Mouse (Mus musculus): Measurements from ENCODE around the gene Pid1.

Pid1 gene

DNA sequence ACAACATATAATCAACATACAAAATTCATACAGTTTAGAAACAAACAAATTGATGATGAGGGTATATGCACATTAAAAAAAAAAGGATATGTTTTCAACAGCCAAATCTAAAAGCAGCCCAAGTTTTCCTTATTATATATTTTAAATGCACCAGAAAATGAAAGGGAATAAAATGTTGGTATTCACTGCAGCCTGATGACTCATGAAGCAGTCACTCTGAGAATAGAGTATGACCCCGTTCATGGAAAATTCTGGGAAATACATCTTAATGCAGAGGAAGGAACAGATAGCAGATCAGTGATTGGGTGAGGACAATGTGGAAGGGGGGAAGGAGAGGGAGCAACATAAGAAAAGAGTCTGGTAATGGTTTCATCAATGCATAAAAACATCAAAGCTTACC is 186.3 kb downstream of the Pid1 start:
- DNase-seq (ENCODE audit: low spot score): no peak

GRCm38 (mm10) chr1:84177033-84177432 is 186.9 kb downstream of the Pid1 start:
- no peak for DNase-seq (ENCODE audit: low spot score)

- no peak for DNase-seq (ENCODE audit: low spot score)
These were observed 191.0 kb downstream of the Pid1 start for GRCm38 (mm10) chr1:84172941-84173340.

DNA sequence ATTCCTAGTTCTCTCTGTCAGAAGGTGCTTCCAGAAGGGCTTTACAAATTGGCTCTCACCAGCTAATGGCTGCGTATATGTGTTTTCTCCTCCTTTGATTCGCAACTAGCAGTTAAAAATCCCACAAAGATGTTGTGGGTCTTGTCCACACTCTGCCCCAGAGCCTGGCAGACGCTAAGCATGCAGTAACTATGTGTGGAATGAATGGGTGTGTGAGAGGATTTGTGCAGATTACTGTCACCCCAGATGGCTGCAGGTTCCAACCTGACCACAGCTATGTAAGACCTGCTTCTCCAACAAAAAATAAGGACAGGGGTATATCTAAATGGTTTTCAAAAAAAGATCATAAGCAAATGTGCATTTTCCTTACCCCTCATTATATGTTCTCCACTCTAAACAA is 206.2 kb downstream of the Pid1 start:
- no peak for DNase-seq (ENCODE audit: low spot score)

- DNase-seq (ENCODE audit: low spot score): no peak
These were observed 208.4 kb downstream of the Pid1 start for GRCm38 (mm10) chr1:84155585-84155930.

- DNase-seq (ENCODE audit: low spot score): no peak
These were observed 209.0 kb downstream of the Pid1 start for GRCm38 (mm10) chr1:84154725-84155584.

DNA sequence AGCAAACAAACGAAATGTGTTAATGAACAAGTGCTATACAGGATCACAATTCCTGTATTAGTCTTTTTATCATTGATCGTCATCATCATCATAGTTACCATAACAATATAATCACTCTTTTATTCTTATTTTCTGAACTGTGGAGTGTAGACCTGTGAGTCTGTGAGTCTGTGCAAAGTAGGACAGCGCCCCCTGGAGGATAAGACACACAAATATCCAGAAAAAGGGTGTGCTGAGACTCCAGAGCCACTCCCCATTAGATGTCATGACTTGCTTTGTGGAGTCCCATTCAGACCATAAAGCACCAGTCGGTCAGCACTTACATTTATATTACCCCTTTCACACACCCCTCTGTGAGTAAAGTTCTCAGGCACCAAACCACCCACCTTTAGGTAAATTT is 210.0 kb downstream of the Pid1 start:
- no peak for DNase-seq (ENCODE audit: low spot score)

DNA sequence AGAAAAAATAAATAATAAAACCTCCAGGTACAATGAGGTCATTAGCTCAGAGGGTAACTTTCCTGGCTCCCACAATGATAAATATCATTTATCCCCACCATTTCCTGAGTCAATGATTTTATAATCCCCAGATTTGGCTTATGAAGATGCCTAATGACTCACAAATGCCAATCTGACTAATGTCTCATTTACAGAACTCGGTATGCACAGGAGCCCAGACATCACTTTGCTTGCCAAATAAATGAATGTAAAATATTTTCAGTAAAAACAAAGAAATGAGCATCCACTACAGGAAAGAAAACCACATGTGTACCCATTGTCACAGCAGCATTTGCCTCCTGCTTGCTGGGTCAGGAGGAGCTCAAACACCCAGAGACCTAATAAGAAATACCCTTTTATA is 222.4 kb downstream of the Pid1 start:
- DNase-seq (ENCODE audit: low spot score): no peak

GRCm38 (mm10) chr1:84132451-84132850 is 231.5 kb downstream of the Pid1 start:
- no peak for DNase-seq (ENCODE audit: low spot score)

- no peak for DNase-seq (ENCODE audit: low spot score)
These were observed 232.2 kb downstream of the Pid1 start for GRCm38 (mm10) chr1:84131799-84132198.

DNA sequence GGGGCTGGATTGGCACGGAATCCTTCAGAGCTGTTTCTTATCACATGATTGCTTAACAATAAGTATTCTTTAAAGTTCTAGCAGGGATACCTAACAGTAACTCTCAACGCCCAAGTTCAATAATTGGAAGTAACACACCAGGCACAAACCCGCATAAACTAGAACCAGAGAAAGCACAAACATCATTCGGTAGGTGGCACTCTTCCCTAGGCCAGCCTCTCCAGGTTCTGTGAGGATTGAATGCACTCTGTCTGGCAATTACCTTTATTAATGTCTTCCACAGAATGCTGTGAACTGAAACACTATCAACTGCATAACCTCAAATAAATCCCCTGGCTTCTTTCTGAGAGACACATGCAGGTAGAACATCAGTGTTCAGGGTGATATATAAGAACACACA is 235.5 kb downstream of the Pid1 start:
- no peak for DNase-seq (ENCODE audit: low spot score)

- DNase-seq (ENCODE audit: low spot score): no peak
These were observed 244.7 kb downstream of the Pid1 start for GRCm38 (mm10) chr1:84119306-84119705.

GRCm38 (mm10) chr1:84106756-84107155 is 257.2 kb downstream of the Pid1 start:
- no peak for DNase-seq (ENCODE audit: low spot score)

DNA sequence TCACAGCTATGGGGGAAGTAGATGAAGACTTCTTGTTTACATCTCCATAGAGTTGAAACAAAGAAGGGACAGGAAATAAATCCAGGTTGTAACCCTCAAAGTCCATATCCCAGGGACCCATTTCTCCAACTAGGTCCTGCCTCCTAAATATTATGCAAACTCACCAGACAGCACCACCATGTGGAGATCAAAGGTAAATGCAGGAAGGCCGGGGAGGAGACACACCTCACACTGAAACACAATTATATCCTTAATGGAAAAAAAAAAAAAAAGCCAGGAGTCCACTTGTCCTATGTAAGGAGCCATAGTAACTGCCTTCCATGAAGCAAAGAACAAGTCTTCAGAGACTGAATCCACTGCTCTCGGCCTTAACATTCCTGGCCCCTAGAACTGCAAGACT is 261.9 kb downstream of the Pid1 start:
- no peak for DNase-seq (ENCODE audit: low spot score)

GRCm38 (mm10) chr1:84097398-84097797 is 266.6 kb downstream of the Pid1 start:
- DNase-seq (ENCODE audit: low spot score): no peak

GRCm38 (mm10) chr1:84093291-84093690 is 270.7 kb downstream of the Pid1 start:
- no peak for DNase-seq (ENCODE audit: low spot score)

DNA sequence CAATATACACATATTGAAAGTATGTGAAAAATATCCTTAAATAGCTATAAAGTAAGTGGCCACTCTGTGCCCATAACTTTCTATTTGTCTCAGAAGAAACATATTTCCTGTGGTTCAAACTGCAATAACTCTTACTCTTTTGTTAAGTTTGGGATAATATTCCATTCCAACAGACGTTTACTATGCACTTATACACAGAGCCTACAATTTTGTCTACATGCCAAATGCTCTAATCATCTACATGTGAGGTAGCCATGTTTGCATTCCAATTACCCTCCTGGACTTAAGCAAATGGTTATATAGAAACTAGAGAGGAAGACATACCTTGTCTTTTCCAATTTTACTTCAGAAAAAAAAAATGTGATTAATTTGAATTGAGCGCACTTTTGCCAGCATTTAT is 274.3 kb downstream of the Pid1 start:
- DNase-seq (ENCODE audit: low spot score): no peak

- DNase-seq (ENCODE audit: low spot score): no peak
These were observed 276.0 kb downstream of the Pid1 start for GRCm38 (mm10) chr1:84087957-84088356.

GRCm38 (mm10) chr1:84087325-84087724 is 276.7 kb downstream of the Pid1 start:
- DNase-seq (ENCODE audit: low spot score): no peak

GRCm38 (mm10) chr1:84086486-84086885 is 277.5 kb downstream of the Pid1 start:
- DNase-seq (ENCODE audit: low spot score): no peak

DNA sequence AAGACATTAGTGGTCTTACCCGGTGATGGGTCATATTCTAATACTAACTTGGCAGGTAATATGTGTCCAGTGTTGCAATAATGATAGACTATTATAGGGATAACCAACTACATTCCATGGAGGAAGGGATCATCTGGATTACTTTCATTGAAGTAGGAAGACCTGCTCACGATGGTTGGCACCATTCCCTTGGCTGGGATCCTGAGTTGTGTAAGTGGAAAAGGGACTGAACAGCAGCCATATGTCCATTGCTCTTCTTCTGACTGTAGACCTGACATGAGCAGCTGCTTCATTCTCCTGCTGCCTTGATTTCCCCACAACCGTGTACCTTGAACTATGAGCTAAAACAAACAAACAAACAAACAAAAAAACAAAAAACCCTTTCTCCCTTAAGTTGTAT is 278.6 kb downstream of the Pid1 start:
- no peak for DNase-seq (ENCODE audit: low spot score)

DNA sequence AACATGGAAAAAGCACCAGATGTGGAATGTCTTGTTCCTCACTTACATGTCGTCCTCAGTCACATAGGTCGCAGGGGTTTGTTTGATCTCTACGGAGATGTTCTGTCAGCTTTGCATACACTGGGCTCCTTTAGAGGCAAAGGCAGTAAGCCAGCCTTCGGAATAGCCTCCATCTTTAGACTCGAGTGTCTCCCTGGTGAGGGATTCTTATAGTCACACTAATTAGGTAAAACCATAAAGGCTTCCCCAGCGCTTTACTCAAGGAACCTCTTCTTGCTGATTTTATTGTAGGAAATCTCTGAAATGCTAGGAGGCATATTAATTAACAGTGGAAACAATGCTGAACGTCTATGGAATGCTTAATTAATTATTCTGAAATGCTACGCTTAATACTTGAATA is 284.4 kb downstream of the Pid1 start:
- no peak for DNase-seq (ENCODE audit: low spot score)

- DNase-seq (ENCODE audit: low spot score): no peak
These were observed 287.0 kb downstream of the Pid1 start for GRCm38 (mm10) chr1:84077023-84077422.

GRCm38 (mm10) chr1:84056884-84057630 is 306.9 kb downstream of the Pid1 start:
- no peak for DNase-seq (ENCODE audit: low spot score)

Measured in c-Kit-positive CD71-positive TER-119-positive erythroid progenitor cells, embryonic 14.5 days (primary cell).